Mouse (Mus musculus): ENCODE results near the gene Cdk7.

DNA sequence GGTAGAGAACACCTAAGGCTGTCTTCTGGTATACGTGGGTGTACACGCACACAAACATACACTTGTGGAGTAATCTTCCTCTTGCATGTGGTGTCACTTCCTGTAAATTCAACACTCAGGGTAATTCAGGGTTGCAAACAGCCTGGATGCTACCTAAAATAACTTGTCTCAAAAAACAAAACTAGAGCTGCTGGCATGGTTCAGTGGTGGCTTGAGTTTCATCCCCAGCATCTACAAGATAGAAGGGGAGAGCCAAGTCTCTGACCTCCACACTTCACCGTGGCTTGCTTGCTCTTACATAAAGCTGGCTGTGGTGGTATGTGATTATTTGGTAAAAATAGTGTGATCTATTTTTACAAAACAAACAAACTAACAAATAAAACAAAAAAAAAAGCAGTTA is 33.2 kb downstream of the Cdk7 start:
- TF ChIP-seq EP300 (IDR thresholded peaks at IDR 0.05; ENCODE audit: insufficient read depth, low read depth, low read length) (no peak), CTCF (IDR thresholded peaks at IDR 0.05; ENCODE audit: low read depth, low read length) (no peak)

All from ES-Bruce4 (cell line).